Mouse (Mus musculus) liver, embryonic 14.5 days (tissue): ENCODE results near the gene Mrps17. TPM values are rescaled to one million over a fixed set of nuclear protein-coding genes. Genes with fewer than 3 reads are reported as not detected.
"Not testable (repeated sequence)": the region's sequence is repeated elsewhere in the genome, so short reads cannot be mapped to it uniquely, and the experiment has no call there.

Experiments used
- ATAC-seq: fragments of 200-750 bp; cut with Nextera tagmentation; 2 replicates; pipeline ENCODE4 v1.8.0; 2017; ENCODE audit warnings: moderate number of reproducible peaks, mild to moderate bottlenecking, moderate library complexity; ENCODE audit not compliant: insufficient read depth
- DNase-seq, 3 experiments: peaks; one replicate each; pipeline ENCODE4 v3.0.0-alpha.2; 2012 to 2013; ENCODE audit warnings: low read depth in 3 of 3, low spot score in 3 of 3
- H3K27ac ChIP-seq: fragments of 300-500 bp; sonication (generic); 2 replicates; pipeline ENCODE4 v1.5.1; 2014; ENCODE audit warnings: moderate library complexity, mild to moderate bottlenecking, control low read depth, inconsistent platforms
- H3K27me3 ChIP-seq: fragments of 300-500 bp; sonication (generic); 2 replicates; pipeline ENCODE4 v1.6.1; 2014; ENCODE audit warnings: mild to moderate bottlenecking, low read length, moderate library complexity; ENCODE audit not compliant: control insufficient read depth, insufficient read depth
- H3K36me3 ChIP-seq: fragments of 300-500 bp; sonication (generic); replicated peaks from 2 replicates; pipeline ENCODE4 v1.6.1; 2014; ENCODE audit warnings: low read depth; ENCODE audit not compliant: control insufficient read depth, insufficient read depth
- H3K4me1 ChIP-seq, 2 experiments: fragments of 200-500 bp in 1 of 2; fragments of 300-500 bp in 1 of 2; sonication (generic) in 1 of 2; replicated peaks; 2 replicates each; pipeline ENCODE4 v1.6.1; 2012 to 2014; ENCODE audit warnings: antibody characterized with exemption in 1 of 2, inconsistent platforms in 1 of 2, low read length in 1 of 2; ENCODE audit not compliant: control insufficient read depth in 2 of 2, insufficient read depth in 2 of 2
- H3K4me2 ChIP-seq: fragments of 300-500 bp; sonication (generic); 2 replicates; pipeline ENCODE4 v1.6.1; 2014; ENCODE audit warnings: low read depth, mild to moderate bottlenecking, control low read depth, moderate library complexity
- H3K4me3 ChIP-seq, 2 experiments: fragments of 200-500 bp in 1 of 2; fragments of 300-500 bp in 1 of 2; sonication (generic) in 1 of 2; 2 replicates each; pipeline ENCODE4 v1.5.1; 2012 to 2014; ENCODE audit warnings: low read depth in 2 of 2, low read length in 2 of 2, mild to moderate bottlenecking in 2 of 2, control low read depth in 1 of 2, inconsistent platforms in 1 of 2, moderate library complexity in 1 of 2; ENCODE audit not compliant: insufficient read depth in 1 of 2
- H3K9ac ChIP-seq: fragments of 300-500 bp; sonication (generic); replicated peaks from 2 replicates; pipeline ENCODE4 v1.6.1; 2014; ENCODE audit warnings: mild to moderate bottlenecking, control low read depth, moderate library complexity
- H3K9me3 ChIP-seq: fragments of 300-500 bp; sonication (generic); 2 replicates; pipeline ENCODE4 v1.6.1; 2016; ENCODE audit warnings: low read length, mixed read lengths; ENCODE audit not compliant: control insufficient read depth
- CTCF ChIP-seq: IDR thresholded peaks from 2 replicates; pipeline ENCODE4 v1.5.1; 2016; ENCODE audit warnings: antibody characterized with exemption, low read depth, control low read depth
- EP300 ChIP-seq: IDR thresholded peaks from 2 replicates; pipeline ENCODE4 v1.6.1; 2016; ENCODE audit warnings: antibody characterized with exemption, low read depth
- WGBS: fragments of 180-500 bp; shearing (Covaris S2); extraction: QIAGEN DNeasy Blood & Tissue Kit; methylation state at CpG from one replicate; pipeline ENCODE4 v1.1.7; 2014; ENCODE audit not compliant: insufficient replicate concordance; 5-methylcytosine and 5-hydroxymethylcytosine counted together
- polyA plus RNA-seq, 2 experiments: library from polyadenylated mRNA; depleted of rRNA in 1 of 2; stranded (reverse) in 1 of 2; unstranded in 1 of 2; fragments of >200 nt; fragmentation: Nextera tagmentation in 1 of 2; extraction: Ambion mirVana in 1 of 2; gene quantifications; 2 replicates each; pipeline versions ENCODE4 v1.2.1 to v1.2.3; 2012 to 2014

The Mrps17 gene
- polyA plus RNA-seq (2012; rRNA removed) (46.8 and 54.6 TPM in 2 replicates), polyA plus RNA-seq (2014; fragmentation: Nextera tagmentation; extraction: Ambion mirVana) (111 TPM in 2 replicates)

GRCm38 (mm10) chr5:129715326-129715861 lies at the start of gene Mrps17:
TSS of gene Mrps17 (plus strand) at chr5:129715497.
- H3K4me3 ChIP-seq, result peak within 1 kb of the TSS; percentile 84 to 96
- 0 out of 2 replicates have a peak, but pooled peaks have one; percentile 25 for TF ChIP-seq CTCF
- TF ChIP-seq EP300, result no peak
- ATAC-seq (peak; percentile 97), DNase-seq (peak; percentile 93 to 94 (median 94))
- H3K36me3 ChIP-seq, result peaks cover 23% of the 10 kb centered on the region
- peaks cover 3 to 6% of the 10 kb centered on the region in 2 experiments for H3K4me1 ChIP-seq
- H3K4me2 ChIP-seq, result peak within 1 kb of the TSS; percentile 97
- H3K9ac ChIP-seq, result peak within 1 kb of the TSS; percentile 72
- WGBS, result 1% methylated on average over 33 of the region's 33 CpGs
- no peaks in the 10 kb centered on the region for H3K27me3 ChIP-seq
- peak within 1 kb of the TSS; percentile 73 for H3K27ac ChIP-seq
- H3K9me3 ChIP-seq, result no peaks in the 10 kb centered on the region

- H3K4me2 ChIP-seq, result no peak overlapping the region
- ATAC-seq, result no peak
- H3K27ac ChIP-seq, result no peak overlapping the region
- H3K4me1 ChIP-seq, result 0 out of 4 replicates have a peak, but pooled peaks cover 2% of the 10 kb centered on the region in 2 experiments
- H3K4me3 ChIP-seq, result no peak overlapping the region
- TF ChIP-seq EP300 (no peak), CTCF (no peak)
- no peaks in the 10 kb centered on the region for H3K9me3 ChIP-seq
- DNase-seq, result no peak
- H3K9ac ChIP-seq, result no peak overlapping the region
- no peaks in the 10 kb centered on the region for H3K27me3 ChIP-seq
- 55% methylated on average over 10 of the region's 10 CpGs for whole genome bisulfite sequencing
- H3K36me3 ChIP-seq, result no peaks in the 10 kb centered on the region
Measured at GRCm38 (mm10) chr5:129666271-129666909, 48.9 kb upstream of the Mrps17 start.

- no peak for TF ChIP-seq CTCF
- DNase-seq (no peak), ATAC-seq (no peak)
- Histone ChIP-seq H3K9me3 (no peaks in the 10 kb centered on the region), H3K27ac (no peak overlapping the region), H3K4me3 (no peak overlapping the region), H3K4me2 (no peak overlapping the region), H3K36me3 (no peaks in the 10 kb centered on the region), H3K27me3 (no peaks in the 10 kb centered on the region), H3K4me1 (0 out of 4 replicates have a peak, but pooled peaks cover 2% of the 10 kb centered on the region in 2 experiments), H3K9ac (no peak overlapping the region)
- 58% methylated on average over 4 of the region's 4 CpGs for WGBS
Measured at GRCm38 (mm10) chr5:129667851-129668250, 47.4 kb upstream of the Mrps17 start.

GRCm38 (mm10) chr5:129669453-129670035 lies 45.8 kb upstream of the Mrps17 start:
- Histone ChIP-seq H3K36me3 (no peaks in the 10 kb centered on the region), H3K4me1 (0 out of 4 replicates have a peak, but pooled peaks cover 2% of the 10 kb centered on the region in 2 experiments), H3K27me3 (no peaks in the 10 kb centered on the region), H3K4me2 (peak overlapping the region; percentile 74), H3K4me3 (peak overlapping the region; percentile 64 to 68), H3K9me3 (no peaks in the 10 kb centered on the region), H3K27ac (no peak overlapping the region), H3K9ac (peak overlapping the region; percentile 58)
- ATAC-seq (peak; percentile 50; the same call in 1 of the 2 replicates), DNase-seq (peak in 1 of 3 experiments; percentile 2)
- TF ChIP-seq EP300 (no peak), CTCF (no peak)
- WGBS, result under 1% methylated on average over 31 of the region's 31 CpGs

- ATAC-seq, result peak; percentile 82
- peak within 1 kb of the TSS; percentile 64 to 68 for H3K4me3 ChIP-seq
- peak; percentile 54 to 58 (median 56) for DNase-seq
- peak within 1 kb of the TSS; percentile 58 for H3K9ac ChIP-seq
- H3K4me1 ChIP-seq, result 0 out of 4 replicates have a peak, but pooled peaks cover 2% of the 10 kb centered on the region in 2 experiments
- no peak within 1 kb of the TSS for H3K27ac ChIP-seq
- H3K9me3 ChIP-seq, result no peaks in the 10 kb centered on the region
- WGBS, result 1% methylated on average over 23 of the region's 23 CpGs
- TF ChIP-seq CTCF, result no peak
- no peak for TF ChIP-seq EP300
- H3K4me2 ChIP-seq, result peak within 1 kb of the TSS; percentile 74
- no peaks in the 10 kb centered on the region for H3K27me3 ChIP-seq
- H3K36me3 ChIP-seq, result no peaks in the 10 kb centered on the region
Measured at GRCm38 (mm10) chr5:129670036-129670458, 45.2 kb upstream of the Mrps17 start, which contains the start of gene Zfp11. TSS of gene Zfp11 (minus strand) at chr5:129670099.

GRCm38 (mm10) chr5:129685141-129685540 lies 30.2 kb upstream of the Mrps17 start:
- not testable (repeated sequence) for H3K27ac ChIP-seq, H3K27me3 ChIP-seq, DNase-seq, ATAC-seq, H3K4me3 ChIP-seq, H3K9ac ChIP-seq, H3K36me3 ChIP-seq, H3K4me1 ChIP-seq, H3K9me3 ChIP-seq, H3K4me2 ChIP-seq
- 63% methylated on average over 5 of the region's 5 CpGs for WGBS
